Mouse (Mus musculus) hindbrain, embryonic 10.5 days (tissue): ENCODE measurements around the gene Sfta2. TPM values are rescaled to one million over a fixed set of nuclear protein-coding genes. Genes with fewer than 3 reads are reported as not detected.
A peak's percentile ranks its signal among the peaks of the same experiment; 100 is the strongest.

ENCODE experiments used
- DNase-seq: peaks from one replicate; pipeline ENCODE4 v3.0.0-alpha.2; 2017; ENCODE audit warnings: low spot score
- H3K27ac ChIP-seq: fragments of 300-500 bp; sonication (generic); 2 replicates; pipeline ENCODE4 v1.5.1; 2016; ENCODE audit warnings: mild to moderate bottlenecking, moderate library complexity
- H3K27me3 ChIP-seq: fragments of 300-500 bp; sonication (generic); 2 replicates; pipeline ENCODE4 v1.6.1; 2016; ENCODE audit warnings: mild to moderate bottlenecking; ENCODE audit not compliant: poor library complexity, insufficient read depth, severe bottlenecking
- H3K36me3 ChIP-seq: fragments of 300-500 bp; sonication (generic); 2 replicates; pipeline ENCODE4 v1.6.1; 2016; ENCODE audit warnings: mild to moderate bottlenecking, moderate library complexity
- H3K4me1 ChIP-seq: fragments of 300-500 bp; sonication (generic); replicated peaks from 2 replicates; pipeline ENCODE4 v1.6.1; 2016; ENCODE audit warnings: mild to moderate bottlenecking
- H3K4me3 ChIP-seq: fragments of 300-500 bp; sonication (generic); 2 replicates; pipeline ENCODE4 v1.5.1; 2016; ENCODE audit warnings: mild to moderate bottlenecking, moderate library complexity
- H3K9me3 ChIP-seq: fragments of 300-500 bp; sonication (generic); 2 replicates; pipeline ENCODE4 v1.6.1; 2016; ENCODE audit warnings: mild to moderate bottlenecking, moderate library complexity
- WGBS: fragments of 180-500 bp; shearing (Covaris S2); methylation state at CpG from one replicate; pipeline ENCODE4 v1.1.7; 2016; 5-methylcytosine and 5-hydroxymethylcytosine counted together
- polyA plus RNA-seq: library from polyadenylated mRNA; unstranded; fragments of >200 nt; fragmentation: Nextera tagmentation; extraction: Ambion mirVana; gene quantifications from 2 replicates; pipeline ENCODE4 v1.2.1, GENCODE M21; 2016

The Sfta2 gene
- not detected in 2 replicates for polyA plus RNA-seq

GRCm38 (mm10) chr17:35601249-35601648, at the start of gene Sfta2:
Gene Sfta2 (plus strand): TSS chr17:35601549.
- no peak for DNase-seq
- H3K36me3 ChIP-seq = no peaks in the 10 kb centered on the region
- no peaks in the 10 kb centered on the region for H3K27me3 ChIP-seq
- peaks cover 4% of the 10 kb centered on the region; the same call in 1 of the 2 replicates for H3K9me3 ChIP-seq
- no peaks in the 10 kb centered on the region for H3K4me1 ChIP-seq
- no peak within 1 kb of the TSS for H3K4me3 ChIP-seq
- 73% methylated on average over 2 of the region's 2 CpGs for WGBS
- no peak within 1 kb of the TSS for H3K27ac ChIP-seq

DNA sequence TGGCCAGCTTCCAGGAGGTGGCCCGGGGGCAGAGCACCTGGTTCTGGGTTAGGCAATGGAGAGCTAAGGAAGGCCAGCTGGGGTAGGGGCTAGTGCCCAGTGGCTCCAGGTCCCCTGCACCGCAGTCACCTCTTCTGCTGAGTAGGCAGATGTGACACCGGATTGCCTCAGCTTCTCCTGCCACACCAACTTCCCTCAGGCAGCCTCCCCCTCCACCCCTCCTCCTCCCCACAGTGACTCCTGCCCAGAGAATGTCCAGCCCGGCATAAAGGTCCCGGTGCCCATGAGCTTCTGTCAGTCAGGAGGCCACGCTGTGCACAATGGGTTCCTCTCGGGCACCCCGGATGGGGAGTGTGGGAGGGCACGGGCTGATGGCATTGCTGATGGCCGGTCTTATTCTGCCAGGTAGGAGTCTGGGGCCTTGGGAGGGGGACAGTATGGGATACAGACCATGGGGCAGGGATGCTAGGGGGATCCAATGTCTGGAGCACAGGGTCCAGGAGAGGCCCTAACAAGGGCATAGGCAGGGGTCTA, 49.4 kb upstream of the Sfta2 start, which contains the start of gene Cdsn:
Gene Cdsn (plus strand): TSS at position 248 of the 534 bp plus-strand sequence.
- Histone ChIP-seq H3K4me3 (no peak within 1 kb of the TSS), H3K27me3 (0 out of 2 replicates have a peak, but pooled peaks cover 3% of the 10 kb centered on the region), H3K4me1 (peaks cover 21% of the 10 kb centered on the region), H3K36me3 (no peaks in the 10 kb centered on the region), H3K9me3 (no peaks in the 10 kb centered on the region), H3K27ac (0 out of 2 replicates have a peak within 1 kb of the TSS, but pooled peaks have one; percentile 41)
- no peak for DNase-seq
- WGBS = 68% methylated on average over 10 of the region's 10 CpGs

- peaks cover 12% of the 10 kb centered on the region for H3K4me1 ChIP-seq
- no peak for DNase-seq
- H3K9me3 ChIP-seq = no peaks in the 10 kb centered on the region
- H3K4me3 ChIP-seq = no peak overlapping the region
- H3K27ac ChIP-seq = no peak overlapping the region
- WGBS = 82% methylated on average over 5 of the region's 5 CpGs
- H3K27me3 ChIP-seq = no peaks in the 10 kb centered on the region
- H3K36me3 ChIP-seq = no peaks in the 10 kb centered on the region
Observed at GRCm38 (mm10) chr17:35554321-35554720, 47.0 kb upstream of the Sfta2 start.

GRCm38 (mm10) chr17:35554761-35555397, 46.5 kb upstream of the Sfta2 start:
- Histone ChIP-seq H3K36me3 (no peaks in the 10 kb centered on the region), H3K4me1 (peaks cover 7% of the 10 kb centered on the region), H3K27ac (no peak overlapping the region), H3K9me3 (no peaks in the 10 kb centered on the region), H3K27me3 (no peaks in the 10 kb centered on the region), H3K4me3 (no peak overlapping the region)
- DNase-seq = no peak
- 91% methylated on average over 18 of the region's 18 CpGs for WGBS

DNA sequence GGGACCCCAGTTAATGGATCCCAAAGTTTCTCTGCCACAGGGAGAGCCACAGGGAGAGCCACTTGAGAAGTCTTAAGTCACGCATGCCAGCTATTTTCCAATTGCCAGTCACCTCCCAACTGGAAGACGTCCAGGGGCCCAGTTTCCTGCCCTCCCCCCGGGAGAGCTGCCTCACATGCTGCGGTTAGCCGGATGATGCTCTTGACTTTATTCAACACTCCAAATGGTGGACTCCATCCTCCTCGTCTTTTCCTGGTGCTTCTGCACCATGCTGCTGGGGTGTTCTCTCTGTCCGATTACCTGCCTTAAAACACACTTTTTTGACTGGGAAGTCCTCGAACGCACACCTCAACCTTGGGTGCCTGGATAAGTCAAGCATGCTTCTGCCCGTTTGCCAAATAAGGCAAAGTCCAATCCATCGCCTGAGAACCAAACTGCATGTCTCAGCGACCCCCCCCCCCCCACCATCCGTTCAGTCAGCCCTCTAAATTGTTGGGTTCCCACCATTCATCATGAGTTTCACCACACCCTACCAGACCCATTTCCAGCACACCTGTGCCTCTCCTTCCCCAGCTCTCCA, 45.1 kb upstream of the Sfta2 start:
- Histone ChIP-seq H3K36me3 (no peaks in the 10 kb centered on the region), H3K27ac (no peak overlapping the region), H3K9me3 (no peaks in the 10 kb centered on the region), H3K4me1 (peaks cover 11% of the 10 kb centered on the region), H3K4me3 (no peak overlapping the region), H3K27me3 (no peaks in the 10 kb centered on the region)
- no peak for DNase-seq
- 93% methylated on average over 13 of the region's 13 CpGs for WGBS

DNA sequence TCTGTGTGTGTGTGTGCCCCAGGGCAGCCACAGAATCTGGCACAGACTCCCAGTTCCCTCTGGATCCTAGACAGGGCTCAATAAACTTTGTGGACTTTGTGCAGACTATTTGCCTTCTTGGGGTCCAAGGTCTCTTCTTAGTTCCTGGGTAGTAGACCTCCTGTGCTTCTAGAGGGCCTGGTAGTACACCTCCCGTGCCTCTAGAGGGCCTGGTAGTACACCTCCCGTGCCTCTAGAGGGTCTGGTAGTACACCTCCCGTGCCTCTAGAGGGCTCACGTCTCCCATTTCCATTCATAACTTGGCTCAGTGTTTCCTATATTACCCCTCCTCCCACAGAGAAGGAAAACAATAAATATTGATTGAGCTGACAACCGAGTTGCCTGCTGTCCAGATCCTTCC, 44.5 kb upstream of the Sfta2 start:
- no peaks in the 10 kb centered on the region for H3K36me3 ChIP-seq
- DNase-seq = peak; percentile 60
- no peak overlapping the region for H3K27ac ChIP-seq
- no peak overlapping the region for H3K4me3 ChIP-seq
- no peaks in the 10 kb centered on the region for H3K9me3 ChIP-seq
- H3K4me1 ChIP-seq = peaks cover 9% of the 10 kb centered on the region
- no peaks in the 10 kb centered on the region for H3K27me3 ChIP-seq
- 34% methylated on average over 5 of the region's 5 CpGs for WGBS

GRCm38 (mm10) chr17:35557351-35557750, 44.0 kb upstream of the Sfta2 start:
- no peaks in the 10 kb centered on the region for H3K27me3 ChIP-seq
- H3K4me1 ChIP-seq = peaks cover 4% of the 10 kb centered on the region
- no peak for DNase-seq
- 82% methylated on average over 9 of the region's 9 CpGs for WGBS
- no peak overlapping the region for H3K4me3 ChIP-seq
- no peak overlapping the region for H3K27ac ChIP-seq
- H3K36me3 ChIP-seq = no peaks in the 10 kb centered on the region
- H3K9me3 ChIP-seq = no peaks in the 10 kb centered on the region

GRCm38 (mm10) chr17:35558216-35558615, 43.1 kb upstream of the Sfta2 start:
- 64% methylated on average over 8 of the region's 8 CpGs for WGBS
- Histone ChIP-seq H3K9me3 (no peaks in the 10 kb centered on the region), H3K36me3 (no peaks in the 10 kb centered on the region), H3K4me1 (peaks cover 4% of the 10 kb centered on the region), H3K4me3 (no peak overlapping the region), H3K27ac (no peak overlapping the region), H3K27me3 (no peaks in the 10 kb centered on the region)
- no peak for DNase-seq

- H3K36me3 ChIP-seq = no peaks in the 10 kb centered on the region
- no peak within 1 kb of the TSS for H3K4me3 ChIP-seq
- 58% methylated on average over 3 of the region's 3 CpGs for WGBS
- H3K4me1 ChIP-seq = peaks cover 22% of the 10 kb centered on the region
- no peak within 1 kb of the TSS for H3K27ac ChIP-seq
- peaks cover 43% of the 10 kb centered on the region for H3K27me3 ChIP-seq
- no peak for DNase-seq
- 0 out of 2 replicates have a peak, but pooled peaks cover 3% of the 10 kb centered on the region for H3K9me3 ChIP-seq
Observed at GRCm38 (mm10) chr17:35567150-35567549, 34.2 kb upstream of the Sfta2 start, which contains the start of gene 2300002M23Rik. Gene 2300002M23Rik (plus strand): TSS chr17:35567450.

DNA sequence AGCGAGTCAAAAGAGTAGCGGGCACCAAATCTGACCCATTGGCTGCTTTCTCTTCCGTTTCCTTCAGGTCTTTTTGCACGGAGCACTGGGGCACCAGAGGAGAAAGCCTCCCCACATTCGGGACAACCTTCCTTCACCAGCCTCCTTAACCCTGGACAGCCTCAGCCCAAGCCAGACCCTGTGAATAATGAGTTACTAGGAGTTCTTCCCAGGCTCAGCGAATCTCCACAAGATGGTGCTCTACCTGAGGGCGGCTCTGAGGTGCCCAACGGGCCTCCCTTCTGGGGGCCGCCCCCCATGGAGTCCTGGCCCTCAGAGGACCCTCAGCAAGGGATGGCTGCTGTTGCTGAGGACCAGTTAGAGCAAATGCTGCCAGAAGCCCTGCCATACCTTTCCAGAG, 33.6 kb upstream of the Sfta2 start:
- Histone ChIP-seq H3K27me3 (peaks cover 43% of the 10 kb centered on the region), H3K27ac (no peak overlapping the region), H3K36me3 (no peaks in the 10 kb centered on the region), H3K4me1 (peaks cover 22% of the 10 kb centered on the region), H3K9me3 (0 out of 2 replicates have a peak, but pooled peaks cover 3% of the 10 kb centered on the region), H3K4me3 (no peak overlapping the region)
- no peak for DNase-seq
- 17% methylated on average over 9 of the region's 9 CpGs for WGBS

DNA sequence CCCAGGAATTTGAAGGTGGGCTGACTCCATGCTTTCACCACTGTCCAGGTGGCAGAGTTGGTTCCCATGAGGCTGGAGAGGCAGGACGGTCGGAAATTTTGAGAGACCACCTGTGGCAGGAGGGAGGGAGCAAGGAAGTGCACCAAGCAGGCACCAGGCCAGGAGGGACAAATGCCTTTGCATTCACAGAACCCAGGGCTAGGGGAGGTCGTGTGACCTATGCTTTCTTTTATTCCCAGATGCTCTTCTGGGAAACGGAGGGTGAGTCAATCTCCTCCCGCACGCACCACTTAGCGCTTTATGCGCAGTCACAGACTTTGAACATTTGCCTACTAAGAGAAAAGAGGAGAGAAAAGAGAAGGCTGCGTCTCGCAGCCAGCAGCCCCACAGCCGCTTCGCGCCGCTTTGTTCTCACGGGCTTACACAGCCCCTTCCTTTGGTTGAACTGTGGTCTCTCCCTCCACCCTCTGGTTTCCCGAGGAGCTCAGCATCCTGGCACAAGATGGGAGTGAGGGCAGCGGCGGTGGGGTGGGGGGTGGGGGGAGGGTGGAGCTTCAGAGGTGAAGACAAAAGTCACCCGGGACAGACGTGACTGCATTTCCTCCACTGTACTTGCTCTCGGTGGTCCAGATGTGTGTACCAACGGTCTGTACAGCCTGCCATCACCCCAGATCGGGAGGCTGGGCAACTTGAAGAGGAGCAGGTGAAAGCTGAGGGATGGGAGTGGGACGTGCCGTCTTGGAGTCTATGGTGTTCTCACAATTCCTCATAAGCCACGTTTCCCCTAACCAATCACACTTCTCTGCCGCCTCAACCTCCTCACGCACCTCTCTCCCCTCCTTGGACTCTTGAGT, 32.0 kb upstream of the Sfta2 start:
- 0 out of 2 replicates have a peak, but pooled peaks cover 3% of the 10 kb centered on the region for H3K9me3 ChIP-seq
- H3K4me3 ChIP-seq = peak overlapping the region; percentile 47
- H3K4me1 ChIP-seq = peaks cover 22% of the 10 kb centered on the region
- peak; percentile 61 for DNase-seq
- WGBS = 3% methylated on average over 28 of the region's 28 CpGs
- H3K27me3 ChIP-seq = peaks cover 43% of the 10 kb centered on the region
- peak overlapping the region; percentile 81 for H3K27ac ChIP-seq
- H3K36me3 ChIP-seq = no peaks in the 10 kb centered on the region

DNA sequence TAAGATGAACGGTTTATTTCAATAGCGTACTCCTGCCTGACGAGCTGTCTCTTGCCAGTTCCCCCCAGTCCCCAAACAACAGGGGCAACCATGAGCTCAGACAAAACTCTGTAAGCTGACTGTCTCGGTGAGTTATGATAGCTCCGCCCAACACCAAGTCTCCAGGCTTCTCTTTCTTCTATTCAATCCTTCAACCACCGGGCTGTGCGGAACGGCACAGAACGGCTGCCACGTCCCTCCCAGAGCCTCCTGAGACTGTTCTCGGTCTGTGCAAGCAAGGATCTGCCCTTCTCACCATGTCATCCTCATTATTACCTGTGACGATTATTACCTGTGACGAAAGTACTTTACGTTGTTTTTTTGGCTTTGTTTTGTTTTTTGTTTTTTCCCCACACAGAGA, 30.5 kb upstream of the Sfta2 start:
- Histone ChIP-seq H3K4me3 (no peak overlapping the region), H3K36me3 (no peaks in the 10 kb centered on the region), H3K9me3 (0 out of 2 replicates have a peak, but pooled peaks cover 3% of the 10 kb centered on the region), H3K4me1 (peaks cover 22% of the 10 kb centered on the region), H3K27me3 (peaks cover 51% of the 10 kb centered on the region), H3K27ac (no peak overlapping the region)
- 80% methylated on average over 14 of the region's 14 CpGs for WGBS
- no peak for DNase-seq
